Mouse (Mus musculus) retina, adult 2 months (tissue): ENCODE measurements around the gene Nav1.

Experiments used
- DNase-seq: peaks from one replicate; pipeline ENCODE4 v3.0.0-alpha.2; 2012; ENCODE audit warnings: low read depth, low spot score

Gene Nav1

DNA sequence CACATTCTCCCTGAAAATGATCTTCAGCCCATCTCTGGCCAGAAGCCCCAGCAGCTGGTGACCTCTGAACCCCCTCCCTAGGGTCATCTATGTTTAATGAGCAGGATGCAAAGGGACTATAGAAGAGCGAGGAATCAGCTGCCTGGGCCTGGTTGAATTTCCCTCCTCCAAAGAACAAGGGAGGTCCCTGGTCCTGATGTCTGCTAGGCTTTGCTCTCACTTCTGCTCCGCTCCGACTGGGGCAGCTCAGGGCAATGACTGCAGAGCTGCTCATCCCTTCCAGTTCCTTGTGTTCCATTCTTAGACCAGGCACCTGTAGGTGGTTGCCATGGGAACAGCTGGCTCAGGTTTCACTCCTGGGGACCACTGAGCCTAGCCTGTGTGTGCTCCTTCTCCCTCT, 56.2 kb downstream of the Nav1 start:
- DNase-seq, result no peak

DNA sequence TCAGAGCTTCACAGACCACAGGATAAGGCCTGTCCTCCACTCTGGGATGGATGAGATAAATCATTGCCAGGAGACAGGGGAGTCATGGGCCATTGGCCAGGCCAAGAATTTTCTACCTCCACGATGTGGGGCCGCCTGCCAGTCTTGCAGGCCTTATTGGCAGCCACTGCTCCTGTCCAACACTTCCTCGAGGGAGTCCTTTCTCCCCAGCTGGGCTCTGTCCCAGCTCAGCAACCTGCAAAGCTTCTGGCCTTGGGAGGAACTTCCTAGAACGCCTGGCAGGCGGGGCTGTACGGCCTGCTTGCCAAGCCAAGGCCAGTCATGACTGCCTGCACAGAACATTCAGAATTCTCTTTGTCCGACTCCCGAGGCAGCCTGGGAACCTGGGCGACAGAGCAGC, 58.3 kb downstream of the Nav1 start:
- no peak for DNase-seq

DNA sequence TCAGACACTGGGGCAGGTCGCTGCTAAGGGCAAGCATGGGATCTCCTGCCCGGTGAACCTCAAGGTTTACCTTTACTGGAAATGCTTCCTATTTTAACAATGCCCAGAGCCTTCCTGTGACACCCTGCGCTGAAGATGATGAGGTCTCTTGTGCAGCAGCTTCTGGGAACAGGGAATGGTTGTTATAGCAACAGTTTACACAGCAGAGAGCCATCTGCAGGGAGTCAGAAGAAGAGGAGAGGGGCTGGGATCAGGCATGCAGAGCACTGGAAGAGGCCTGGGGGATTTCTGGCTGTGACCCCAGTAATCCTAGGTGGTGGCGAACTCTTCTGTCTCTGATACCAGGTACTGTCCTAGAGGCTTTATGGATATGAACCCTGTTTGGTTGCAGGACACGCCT, 61.0 kb downstream of the Nav1 start:
- no peak for DNase-seq

DNA sequence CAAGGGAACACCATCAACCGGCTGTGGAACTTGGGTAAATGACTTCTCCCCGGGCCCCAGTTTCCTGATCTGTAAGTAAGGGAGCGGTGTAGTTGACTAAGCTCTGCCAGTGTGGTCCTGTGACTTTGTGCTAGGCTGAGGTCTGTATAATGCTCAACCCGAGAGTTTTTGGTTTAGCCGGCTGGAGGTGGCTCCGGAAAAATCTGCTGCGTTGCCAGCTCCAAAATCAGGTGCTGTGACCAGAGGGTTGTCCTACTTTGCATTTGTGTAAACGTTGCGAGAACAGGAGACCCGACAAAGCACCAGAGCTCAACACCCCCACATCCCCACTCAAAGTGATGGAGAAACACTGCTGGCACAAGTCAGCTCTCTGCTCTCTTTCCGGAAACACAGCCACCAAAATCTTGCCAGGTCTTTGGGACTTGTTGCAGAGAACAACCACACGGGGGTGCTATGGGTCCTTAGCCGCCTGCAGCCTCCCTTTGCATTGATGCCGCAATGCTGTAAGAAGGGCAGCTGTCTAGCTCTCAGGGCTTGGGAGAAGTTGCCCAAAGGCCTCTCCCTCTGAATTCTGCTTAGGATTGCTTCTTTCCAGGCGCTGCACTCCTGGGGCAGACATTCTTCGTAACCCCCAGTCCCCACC, 62.5 kb downstream of the Nav1 start:
- peak; percentile 71 for DNase-seq

GRCm38 (mm10) chr1:135542841-135543810, 64.0 kb downstream of the Nav1 start:
- no peak for DNase-seq

- DNase-seq, result no peak
These were observed 65.0 kb downstream of the Nav1 start for GRCm38 (mm10) chr1:135542080-135542479.

DNA sequence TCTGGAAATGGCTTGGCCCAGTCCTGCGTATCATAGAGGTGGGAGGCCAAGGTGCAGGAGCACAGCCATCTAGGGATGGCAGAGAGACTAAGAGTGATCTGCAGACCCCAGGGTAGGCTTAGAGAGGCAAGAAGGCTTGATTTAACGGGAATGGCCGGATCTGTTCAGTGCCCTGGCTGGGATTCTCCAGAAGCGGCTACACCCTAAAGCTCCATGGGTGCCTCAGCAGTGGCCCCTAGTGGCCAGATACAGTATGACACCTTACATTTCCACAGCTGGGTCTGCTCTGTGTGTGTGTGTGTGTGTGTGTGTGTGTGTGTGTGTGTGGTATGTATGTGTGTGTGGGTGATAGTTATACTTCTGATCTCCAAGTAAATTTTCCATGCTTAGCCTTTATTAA, 66.8 kb downstream of the Nav1 start:
- peak; percentile 72 for DNase-seq

- no peak for DNase-seq
These were observed 68.4 kb downstream of the Nav1 start for GRCm38 (mm10) chr1:135538441-135539265.

DNA sequence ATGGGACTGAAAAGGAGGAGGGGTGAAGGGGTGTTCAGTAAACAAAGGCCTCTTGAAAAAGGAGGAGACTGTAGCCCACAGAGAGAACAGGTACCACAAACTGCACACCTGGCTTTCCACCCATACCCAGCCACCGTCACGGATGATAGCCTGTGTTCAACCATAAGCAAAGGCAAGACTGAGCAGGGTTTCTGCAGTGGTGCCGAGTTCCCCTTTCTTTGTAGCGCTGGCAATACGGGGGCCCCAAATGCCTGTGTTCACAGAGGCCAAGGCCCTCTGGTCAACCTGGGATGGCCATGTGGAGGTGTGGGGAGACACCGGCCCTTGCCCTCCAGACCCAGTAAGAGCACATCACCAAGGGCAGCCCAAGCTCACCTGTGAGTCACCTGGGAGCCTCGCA, 70.3 kb downstream of the Nav1 start:
- DNase-seq, result no peak

- no peak for DNase-seq
These were observed 70.8 kb downstream of the Nav1 start for GRCm38 (mm10) chr1:135536326-135536725.

DNA sequence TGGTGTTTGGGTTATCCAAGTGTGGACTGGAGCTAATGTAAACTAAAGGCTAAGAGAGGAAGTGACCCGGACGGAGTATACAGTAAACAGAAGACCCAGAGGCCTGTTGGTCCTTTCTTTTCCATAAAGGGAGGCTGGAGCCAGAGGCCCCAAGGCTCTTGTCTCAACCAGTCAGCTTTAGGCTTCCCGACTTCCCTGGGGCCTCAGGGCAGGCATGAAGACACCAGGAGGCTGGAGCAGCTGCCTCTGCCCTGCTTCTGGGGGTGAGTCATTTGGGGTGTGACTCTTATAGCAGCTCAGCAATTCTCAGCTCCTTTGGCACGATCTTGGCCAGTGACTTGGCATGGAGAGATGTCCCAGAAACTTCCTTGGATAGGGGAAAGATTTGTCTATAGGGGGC, 71.8 kb downstream of the Nav1 start:
- no peak for DNase-seq

- no peak for DNase-seq
These were observed 72.3 kb downstream of the Nav1 start for GRCm38 (mm10) chr1:135534782-135535181.

DNA sequence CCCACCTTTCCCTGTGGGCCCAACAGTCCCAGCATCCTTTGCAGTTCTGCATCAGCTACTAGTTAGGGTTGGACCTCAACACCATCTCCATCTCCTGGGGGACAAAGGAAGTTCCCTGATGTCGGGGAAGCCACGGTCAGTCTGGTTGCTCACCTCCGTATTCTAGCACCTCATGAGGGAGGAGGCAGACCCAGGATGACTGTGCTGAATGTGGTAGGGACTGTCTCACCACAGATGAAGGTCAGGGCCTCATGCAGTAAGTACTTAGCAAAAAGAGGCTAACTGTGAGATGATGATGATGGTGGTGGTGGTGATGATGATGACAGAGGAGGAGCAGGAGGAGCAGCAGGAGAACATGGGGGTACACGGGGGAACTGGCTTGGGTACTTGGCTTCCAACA, 73.0 kb downstream of the Nav1 start:
- no peak for DNase-seq

DNA sequence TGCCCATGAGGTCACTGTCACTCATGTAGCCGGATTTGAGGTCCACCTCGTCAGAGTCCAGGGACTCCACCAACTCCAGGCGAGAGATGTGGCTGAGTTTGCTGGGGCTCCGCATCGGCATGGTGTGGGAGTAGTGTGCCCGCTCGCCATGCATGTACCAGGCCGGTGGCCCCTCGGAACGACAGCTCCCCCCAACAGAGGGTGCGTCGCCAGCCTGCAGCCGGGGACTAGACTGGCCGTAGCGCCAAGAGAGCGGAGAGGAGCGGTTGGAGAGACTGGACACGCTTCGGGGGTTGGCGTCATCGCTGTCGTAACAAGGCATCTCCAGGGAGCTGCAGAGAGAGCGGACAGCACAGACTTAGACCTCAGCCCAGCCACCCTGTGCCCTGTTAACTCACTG, 74.7 kb downstream of the Nav1 start:
- DNase-seq, result no peak

DNA sequence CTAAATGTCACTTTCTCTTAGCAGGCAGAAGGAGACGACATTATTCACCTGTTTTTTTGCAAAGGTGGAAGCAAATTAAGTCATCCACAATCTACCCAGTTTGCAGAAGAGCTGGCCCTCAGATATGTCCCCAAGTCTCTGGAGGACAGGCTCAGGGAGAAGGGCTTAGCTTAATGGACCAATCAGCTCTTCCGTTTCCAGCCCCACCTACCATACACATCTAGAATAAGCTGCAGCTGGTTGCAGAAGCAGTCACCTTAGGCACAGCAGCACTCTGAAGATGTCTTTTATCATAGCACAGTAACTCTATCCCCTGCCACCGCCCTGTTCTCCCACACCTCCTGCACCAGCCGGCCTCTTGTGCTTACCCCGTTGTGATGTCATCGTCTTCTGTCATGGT, 75.1 kb downstream of the Nav1 start:
- no peak for DNase-seq

DNA sequence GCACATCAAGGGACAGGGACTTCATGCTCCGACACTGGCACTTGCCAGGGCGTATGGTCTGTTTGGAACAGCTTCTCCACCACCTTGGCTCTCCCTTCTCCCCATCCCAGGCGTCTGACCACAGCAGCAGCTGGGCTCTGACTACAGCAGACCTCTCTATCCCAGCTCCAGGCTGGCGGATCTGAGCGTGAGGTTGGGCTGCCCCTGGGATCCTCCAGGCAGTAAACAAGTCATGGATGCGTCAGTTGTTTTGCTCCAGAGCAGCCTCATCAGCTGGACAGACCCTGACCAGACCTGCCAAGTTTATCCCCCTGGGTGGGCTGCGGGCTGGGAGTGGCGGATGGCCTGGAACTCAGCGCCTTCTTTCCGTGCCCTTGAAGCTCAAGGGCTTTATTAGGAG, 76.0 kb downstream of the Nav1 start:
- no peak for DNase-seq

DNA sequence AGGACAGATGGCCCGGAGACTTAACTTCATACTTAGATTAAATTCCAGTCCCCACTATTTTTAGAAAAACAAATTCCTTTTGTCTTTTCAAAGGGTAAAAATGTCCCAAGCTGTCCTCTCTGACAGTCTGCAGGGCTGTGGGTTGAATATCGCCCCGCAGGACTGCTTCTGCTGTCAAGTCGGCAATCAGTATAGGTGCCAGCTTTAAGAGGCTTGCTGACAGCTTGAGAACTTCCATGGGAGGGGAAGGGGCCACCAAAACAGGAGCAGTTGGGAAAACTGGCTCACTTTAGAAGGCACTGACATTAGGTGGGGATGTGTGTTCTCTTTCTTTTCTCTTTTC, 82.6 kb downstream of the Nav1 start:
- no peak for DNase-seq

DNA sequence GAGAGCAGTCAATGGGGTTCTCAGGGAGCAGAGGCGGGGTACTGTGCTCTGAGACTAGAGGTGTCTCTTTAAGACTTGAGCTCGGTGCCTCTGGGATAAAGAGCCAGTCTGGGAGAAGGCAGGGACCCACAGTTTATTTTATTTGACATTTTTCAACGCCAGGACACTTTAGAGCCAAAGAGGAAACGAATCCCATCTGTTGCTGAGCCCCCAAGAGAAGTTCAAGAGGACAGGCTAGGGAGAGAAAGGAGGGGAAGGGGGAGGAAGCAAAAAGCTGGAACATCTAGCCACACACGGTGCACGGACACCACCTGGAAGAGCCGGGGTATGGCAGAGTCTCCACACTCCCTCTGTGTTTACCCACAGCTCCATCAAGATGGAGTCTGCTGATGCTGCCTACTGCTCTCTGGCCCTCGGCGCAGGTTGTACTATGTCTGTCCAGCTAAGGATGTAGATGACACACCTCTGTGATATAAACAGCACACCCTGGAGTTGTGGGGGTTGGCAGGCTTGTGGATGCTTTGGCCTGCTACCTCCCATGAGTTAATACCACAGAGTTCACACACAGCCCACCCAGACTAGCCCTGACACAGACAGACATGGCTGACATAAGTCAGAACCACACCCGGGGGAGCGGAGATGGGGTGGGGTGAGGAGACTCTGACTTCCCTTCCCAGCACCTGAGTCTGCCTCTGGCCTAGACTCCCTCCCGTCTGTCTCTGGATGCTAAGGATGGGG, 83.1 kb downstream of the Nav1 start:
- no peak for DNase-seq

- no peak for DNase-seq
These were observed 83.8 kb downstream of the Nav1 start for GRCm38 (mm10) chr1:135523344-135523743.

DNA sequence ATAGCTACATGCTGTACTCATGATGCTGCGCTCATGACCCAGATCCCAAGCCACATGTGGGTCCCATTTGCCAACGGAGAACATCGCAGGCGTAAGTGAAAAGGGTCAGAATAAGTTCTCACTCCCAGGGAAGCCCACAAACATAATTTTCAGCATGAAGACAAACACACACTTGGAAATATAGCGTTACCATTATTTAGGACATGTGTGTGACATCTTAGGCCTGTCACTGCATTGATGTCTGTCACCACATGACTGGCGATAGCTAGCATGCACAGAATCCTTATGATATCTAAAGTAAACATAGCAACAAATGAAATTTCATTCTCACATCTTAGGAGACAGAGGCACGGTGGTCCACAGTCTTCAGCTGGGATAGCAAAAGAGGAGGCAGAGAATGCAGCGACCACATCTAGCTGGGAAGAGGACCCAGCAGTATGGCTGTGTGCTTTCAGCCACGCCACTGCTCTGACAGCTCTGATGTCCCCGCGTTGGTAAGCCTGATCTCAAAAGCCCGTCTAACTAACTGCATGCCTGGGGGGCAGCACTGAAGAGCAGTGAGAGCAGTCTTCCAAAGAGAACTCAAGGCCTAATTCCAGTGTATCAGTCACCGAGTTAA, 86.4 kb downstream of the Nav1 start:
- DNase-seq, result no peak

- DNase-seq, result no peak
These were observed 88.4 kb downstream of the Nav1 start for GRCm38 (mm10) chr1:135518661-135519060.
